Mouse (Mus musculus) forebrain, embryonic 11.5 days (tissue): ENCODE measurements around the gene Gria4. TPM values are rescaled to one million over a fixed set of nuclear protein-coding genes. Genes with fewer than 3 reads are reported as not detected.

ENCODE experiments used
- ATAC-seq: fragments of 200-750 bp; cut with Nextera tagmentation; replicated peaks from 2 replicates; pipeline ENCODE4 v1.8.0; 2017; ENCODE audit warnings: moderate TSS enrichment; ENCODE audit not compliant: low FRiP score
- DNase-seq: peaks from one replicate; pipeline ENCODE4 v3.0.0-alpha.2; 2017; ENCODE audit warnings: low spot score
- H3K27ac ChIP-seq: fragments of 300-500 bp; sonication (generic); 2 replicates; pipeline ENCODE4 v1.5.1; 2014; ENCODE audit warnings: low read depth, low read length
- H3K27me3 ChIP-seq: fragments of 300-500 bp; sonication (generic); 2 replicates; pipeline ENCODE4 v1.6.1; 2014; ENCODE audit warnings: mild to moderate bottlenecking, low read length, mixed read lengths; ENCODE audit not compliant: control insufficient read depth, insufficient read depth
- H3K36me3 ChIP-seq: fragments of 300-500 bp; sonication (generic); 2 replicates; pipeline ENCODE4 v1.6.1; 2014; ENCODE audit warnings: mild to moderate bottlenecking, low read length, moderate library complexity, mixed read lengths; ENCODE audit not compliant: control insufficient read depth, insufficient read depth
- H3K4me1 ChIP-seq: fragments of 300-500 bp; sonication (generic); replicated peaks from 2 replicates; pipeline ENCODE4 v1.6.1; 2014; ENCODE audit warnings: low read length, mixed read lengths; ENCODE audit not compliant: control insufficient read depth, insufficient read depth
- H3K4me2 ChIP-seq: fragments of 300-500 bp; sonication (generic); 2 replicates; pipeline ENCODE4 v1.6.1; 2014; ENCODE audit warnings: low read depth, mild to moderate bottlenecking, low read length, moderate library complexity, mixed read lengths; ENCODE audit not compliant: severe bottlenecking
- H3K4me3 ChIP-seq: fragments of 300-500 bp; sonication (generic); 2 replicates; pipeline ENCODE4 v1.5.1; 2014; ENCODE audit warnings: low read depth, low read length
- H3K9ac ChIP-seq: fragments of 300-500 bp; sonication (generic); 2 replicates; pipeline ENCODE4 v1.6.1; 2014; ENCODE audit warnings: low read length
- H3K9me3 ChIP-seq: fragments of 300-500 bp; sonication (generic); 2 replicates; pipeline ENCODE4 v1.6.1; 2016; ENCODE audit warnings: low read length, mixed read lengths; ENCODE audit not compliant: control insufficient read depth
- WGBS: fragments of 180-500 bp; shearing (Covaris S2); extraction: QIAGEN DNeasy Blood & Tissue Kit; methylation state at CpG from one replicate; pipeline ENCODE4 v1.1.7; 2014; 5-methylcytosine and 5-hydroxymethylcytosine counted together
- polyA plus RNA-seq: library from polyadenylated mRNA; unstranded; fragments of >200 nt; fragmentation: Nextera tagmentation; extraction: Ambion mirVana; gene quantifications from 2 replicates; pipeline ENCODE4 v1.2.1, GENCODE M21; 2014

Gene Gria4
- polyA plus RNA-seq, 1 experiment from 2014 or later = 6.4 TPM

- peak; percentile 70; the same call in 1 of the 2 replicates for ATAC-seq
- no peaks in the 10 kb centered on the region for H3K9me3 ChIP-seq
- WGBS = 91% methylated on average over 6 of the region's 6 CpGs
These were observed 259.4 kb downstream of the Gria4 start for GRCm38 (mm10) chr9:4536514-4537150.

GRCm38 (mm10) chr9:4514563-4514885, 281.5 kb downstream of the Gria4 start:
- Histone ChIP-seq H3K4me2 (no peak overlapping the region), H3K36me3 (no peaks in the 10 kb centered on the region), H3K4me3 (no peak overlapping the region), H3K27me3 (no peaks in the 10 kb centered on the region), H3K9ac (no peak overlapping the region), H3K9me3 (no peaks in the 10 kb centered on the region), H3K4me1 (no peaks in the 10 kb centered on the region), H3K27ac (no peak overlapping the region)
- ATAC-seq (peak; percentile 87), DNase-seq (no peak)
- WGBS = 95% methylated on average over 1 of the region's 1 CpGs

More at GRCm38 (mm10) chr9:4536514-4537150, 259.4 kb downstream of the Gria4 start:
- Histone ChIP-seq H3K9ac (no peak overlapping the region), H3K36me3 (no peaks in the 10 kb centered on the region), H3K27ac (no peak overlapping the region), H3K27me3 (no peaks in the 10 kb centered on the region), H3K4me3 (no peak overlapping the region), H3K4me1 (no peaks in the 10 kb centered on the region), H3K4me2 (no peak overlapping the region)
- no peak for DNase-seq

GRCm38 (mm10) chr9:4513796-4514562, 282.1 kb downstream of the Gria4 start:
- Histone ChIP-seq H3K27ac (no peak overlapping the region), H3K36me3 (no peaks in the 10 kb centered on the region), H3K27me3 (no peaks in the 10 kb centered on the region), H3K4me3 (no peak overlapping the region), H3K4me2 (no peak overlapping the region), H3K4me1 (no peaks in the 10 kb centered on the region), H3K9ac (no peak overlapping the region), H3K9me3 (no peaks in the 10 kb centered on the region)
- peak; percentile 64 for ATAC-seq
- DNase-seq = no peak

DNA sequence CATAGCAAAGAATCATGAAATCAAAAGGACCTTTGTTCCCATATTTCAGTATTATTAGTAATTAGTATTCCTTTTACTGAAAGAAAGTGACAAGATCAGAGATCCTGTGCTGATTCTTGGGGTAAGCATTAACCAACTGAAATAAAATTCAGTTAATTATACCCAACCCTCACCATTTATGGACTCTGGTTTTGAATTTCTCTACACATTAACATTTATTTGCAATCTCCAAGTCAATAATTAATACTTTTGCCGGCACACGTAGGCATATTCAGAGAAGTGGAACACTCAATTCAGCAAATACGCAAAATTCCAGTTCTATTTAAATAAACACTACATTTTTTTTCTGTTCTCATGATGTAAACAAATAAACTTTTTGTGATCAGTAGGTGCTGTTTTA, 289.9 kb downstream of the Gria4 start:
- DNase-seq = no peak
- 96% methylated on average over 3 of the region's 3 CpGs for WGBS
- Histone ChIP-seq H3K9ac (no peak overlapping the region), H3K27ac (no peak overlapping the region), H3K27me3 (no peaks in the 10 kb centered on the region), H3K4me3 (no peak overlapping the region), H3K9me3 (no peaks in the 10 kb centered on the region), H3K36me3 (no peaks in the 10 kb centered on the region), H3K4me2 (no peak overlapping the region), H3K4me1 (no peaks in the 10 kb centered on the region)
- no peak for ATAC-seq

- H3K9me3 ChIP-seq = no peaks in the 10 kb centered on the region
- DNase-seq (no peak), ATAC-seq (no peak)
- no peak overlapping the region for H3K4me3 ChIP-seq
- 3% methylated on average over 1 of the region's 1 CpGs for WGBS
- no peaks in the 10 kb centered on the region for H3K4me1 ChIP-seq
- no peak overlapping the region for H3K4me2 ChIP-seq
- H3K9ac ChIP-seq = no peak overlapping the region
- no peak overlapping the region for H3K27ac ChIP-seq
- no peaks in the 10 kb centered on the region for H3K36me3 ChIP-seq
- H3K27me3 ChIP-seq = no peaks in the 10 kb centered on the region
These were observed 290.9 kb downstream of the Gria4 start for GRCm38 (mm10) chr9:4505087-4505486.

DNA sequence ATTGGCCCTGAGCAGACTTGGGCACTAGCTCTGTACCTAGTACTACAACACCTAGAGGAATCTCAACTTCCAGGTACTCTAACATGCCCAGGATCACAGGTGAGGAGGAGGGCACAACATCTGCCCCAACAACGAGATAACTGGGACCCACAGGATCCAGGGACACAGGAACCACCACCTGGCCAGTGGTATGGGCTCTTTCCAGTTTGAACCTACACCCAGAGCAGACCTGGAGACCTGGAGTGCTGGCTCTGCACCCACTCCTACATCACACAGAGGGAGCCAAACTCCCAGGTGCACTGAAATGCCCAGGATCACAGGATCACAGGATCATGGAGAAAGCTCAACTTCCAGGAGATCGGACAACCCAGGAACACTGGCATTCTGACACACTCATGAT, 309.6 kb downstream of the Gria4 start:
- Histone ChIP-seq H3K9me3 (no peaks in the 10 kb centered on the region), H3K4me1 (no peaks in the 10 kb centered on the region), H3K4me2 (no peak overlapping the region), H3K27ac (no peak overlapping the region), H3K27me3 (no peaks in the 10 kb centered on the region), H3K4me3 (no peak overlapping the region), H3K9ac (no peak overlapping the region), H3K36me3 (no peaks in the 10 kb centered on the region)
- ATAC-seq (no peak), DNase-seq (no peak)
- 90% methylated on average over 2 of the region's 2 CpGs for WGBS

GRCm38 (mm10) chr9:4484502-4484901, 311.5 kb downstream of the Gria4 start:
- no peak overlapping the region for H3K4me3 ChIP-seq
- DNase-seq (no peak), ATAC-seq (no peak)
- no peak overlapping the region for H3K4me2 ChIP-seq
- 77% methylated on average over 2 of the region's 2 CpGs for WGBS
- no peak overlapping the region for H3K27ac ChIP-seq
- no peaks in the 10 kb centered on the region for H3K9me3 ChIP-seq
- no peaks in the 10 kb centered on the region for H3K36me3 ChIP-seq
- no peaks in the 10 kb centered on the region for H3K27me3 ChIP-seq
- H3K4me1 ChIP-seq = no peaks in the 10 kb centered on the region
- no peak overlapping the region for H3K9ac ChIP-seq

GRCm38 (mm10) chr9:4470791-4471190, 325.2 kb downstream of the Gria4 start:
- ATAC-seq = no peak
- 67% methylated on average over 2 of the region's 2 CpGs for WGBS
- no peaks in the 10 kb centered on the region for H3K36me3 ChIP-seq

More at GRCm38 (mm10) chr9:4470791-4471190, 325.2 kb downstream of the Gria4 start:
- Histone ChIP-seq H3K4me2 (no peak overlapping the region), H3K9me3 (no peaks in the 10 kb centered on the region), H3K4me1 (no peaks in the 10 kb centered on the region), H3K27me3 (no peaks in the 10 kb centered on the region), H3K27ac (no peak overlapping the region), H3K9ac (no peak overlapping the region), H3K4me3 (no peak overlapping the region)
- no peak for DNase-seq
